Mouse (Mus musculus) mouse trophoblast stem cell (cell line): ENCODE data around the gene Zfp534.
"Not testable (repeated sequence)": the region's sequence is repeated elsewhere in the genome, so short reads cannot be mapped to it uniquely, and the experiment has no call there.

Experiments used
- in situ Hi-C, 2 experiments: fragments of 300-500 bp; cut with MseI, MboI; formaldehyde crosslinking; loops; 2 replicates in 1 of 2; 3 replicates in 1 of 2; pipeline ENCODE4 v1.15.1; 2025

The Zfp534 gene

GRCm38 (mm10) chr4:147702453-147702852 is at the start of gene Zfp534:
Gene Zfp534, minus strand, starts transcription at chr4:147702553.
- in situ Hi-C loops, result not testable (repeated sequence)

GRCm38 (mm10) chr4:147746255-147746654 is 43.9 kb upstream of the Zfp534 start:
- in situ Hi-C loops, result not testable (repeated sequence)

DNA sequence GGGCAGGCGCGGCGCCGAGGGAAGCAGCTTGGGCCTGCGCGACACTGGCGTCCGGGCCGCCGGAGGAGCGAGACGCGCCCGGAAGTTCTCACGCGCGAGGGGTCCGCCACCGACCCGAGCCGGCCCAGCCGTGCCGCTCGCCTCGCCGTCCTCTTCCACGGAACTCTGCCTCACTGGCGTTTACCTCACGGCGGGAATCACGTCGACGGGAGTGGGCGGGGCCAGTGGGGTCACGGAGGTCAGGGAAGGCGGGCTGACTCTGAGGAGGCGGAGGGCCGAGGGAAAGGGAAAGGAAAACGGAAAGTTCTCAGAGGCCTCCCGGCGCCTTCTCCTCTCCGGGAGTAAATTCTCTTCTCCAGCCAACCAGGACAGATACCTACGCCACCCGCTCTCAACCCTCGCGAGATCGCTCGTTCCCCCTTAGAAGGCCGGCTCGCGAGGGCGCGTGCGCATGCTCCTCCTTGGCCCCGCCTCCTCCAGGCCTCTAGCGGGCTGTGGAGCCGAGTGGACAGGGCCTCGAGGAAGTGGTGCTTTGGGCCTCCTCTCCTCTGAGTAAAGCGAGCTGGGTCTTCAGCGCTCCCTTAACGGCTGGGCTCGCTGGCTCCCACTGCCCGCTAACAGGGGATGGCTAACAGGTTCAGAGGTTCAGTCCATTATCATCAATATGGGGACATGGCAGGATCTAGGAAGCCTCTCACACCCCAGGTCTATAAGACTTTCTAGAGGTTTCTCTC is 36.5 kb upstream of the Zfp534 start:
- in situ Hi-C loops, result not testable (repeated sequence)

- in situ Hi-C loops, result not testable (repeated sequence)
Observed at GRCm38 (mm10) chr4:147655245-147655644, 47.1 kb downstream of the Zfp534 start.

GRCm38 (mm10) chr4:147647407-147647806 is 54.9 kb downstream of the Zfp534 start:
- in situ Hi-C loops, result not testable (repeated sequence)

DNA sequence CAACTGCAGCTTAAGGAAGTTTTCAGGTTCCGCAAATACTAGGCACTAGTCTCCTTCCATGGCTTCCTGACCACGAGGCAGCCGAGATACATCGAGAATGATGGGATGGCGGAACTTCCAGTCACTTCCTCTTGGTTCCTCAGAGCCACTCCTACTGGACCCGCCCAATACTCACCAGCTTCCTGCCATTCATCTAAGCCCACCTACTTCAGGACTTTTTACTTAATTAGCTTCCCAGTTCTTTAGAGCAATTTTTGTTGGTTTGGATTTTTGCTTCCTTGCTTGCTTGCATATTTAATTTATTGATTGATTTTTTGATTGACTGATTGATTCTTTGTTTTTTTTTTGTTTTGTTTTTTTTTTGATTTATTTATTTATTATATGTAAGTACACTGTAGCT is 59.9 kb downstream of the Zfp534 start, which contains the start of gene Zfp979:
Zfp979 (minus strand) TSS at position 101 of the 400 bp plus-strand sequence.
- in situ Hi-C loops, result not testable (repeated sequence)

DNA sequence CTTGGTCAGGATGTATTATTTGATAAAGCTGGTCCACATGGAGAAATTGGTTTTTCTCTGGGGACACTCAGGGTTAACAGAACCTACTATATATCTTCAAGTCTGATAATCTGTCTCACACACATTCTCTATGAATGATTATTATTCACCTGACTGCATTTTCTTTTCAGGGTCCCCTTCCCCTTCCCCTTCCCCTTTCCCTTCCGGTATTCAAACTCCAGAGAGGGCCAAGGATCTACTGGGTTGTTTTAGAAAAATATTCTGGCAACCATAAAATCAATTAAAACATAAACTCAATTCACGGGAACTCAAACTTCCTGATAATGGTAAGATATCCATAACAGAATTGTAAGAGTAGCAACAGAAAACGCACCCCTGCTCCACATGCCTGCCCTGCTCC is 60.4 kb downstream of the Zfp534 start:
- in situ Hi-C loops, result not testable (repeated sequence)

DNA sequence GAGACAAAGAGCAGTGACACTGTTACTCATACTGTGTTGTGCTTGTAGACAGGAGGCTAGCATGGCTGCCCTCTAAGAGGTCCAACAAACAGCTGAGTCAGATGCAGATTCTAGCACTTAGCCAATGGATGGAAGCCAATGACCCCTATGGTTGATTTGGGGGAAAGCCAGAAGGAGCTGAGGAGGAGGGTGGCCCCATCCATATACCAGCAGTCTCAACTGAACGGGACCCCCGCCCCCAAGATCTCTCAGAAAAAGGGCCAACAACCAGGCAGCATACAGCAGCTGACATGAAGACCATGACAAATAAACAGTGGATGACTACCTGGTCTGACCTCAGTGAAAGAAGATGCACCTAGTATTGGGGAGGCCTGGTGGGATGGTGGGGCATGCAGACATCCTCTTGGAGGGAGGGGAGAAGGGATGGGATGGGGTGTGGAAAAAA is 68.5 kb downstream of the Zfp534 start:
- in situ Hi-C loops, result not testable (repeated sequence)
